Mouse (Mus musculus) neural tube, embryonic 11.5 days (tissue): ENCODE measurements around the gene Nr3c2. TPM values are rescaled to one million over a fixed set of nuclear protein-coding genes. Genes with fewer than 3 reads are reported as not detected.

Source experiments
- ATAC-seq: fragments of 200-750 bp; cut with Nextera tagmentation; 2 replicates; pipeline ENCODE4 v1.8.0; 2017; ENCODE audit warnings: moderate number of reproducible peaks, mild to moderate bottlenecking, moderate TSS enrichment, moderate library complexity; ENCODE audit not compliant: insufficient read depth, low FRiP score, low TSS enrichment
- DNase-seq: peaks from one replicate; pipeline ENCODE4 v3.0.0-alpha.2; 2015; ENCODE audit warnings: low spot score
- H3K27ac ChIP-seq: fragments of 300-500 bp; sonication (generic); 2 replicates; pipeline ENCODE4 v1.5.1; 2014; ENCODE audit warnings: low read depth, mild to moderate bottlenecking, low read length
- H3K27me3 ChIP-seq: fragments of 300-500 bp; sonication (generic); 2 replicates; pipeline ENCODE4 v1.6.1; 2014; ENCODE audit warnings: mild to moderate bottlenecking, low read length, mixed read lengths; ENCODE audit not compliant: control insufficient read depth, insufficient read depth
- H3K36me3 ChIP-seq: fragments of 300-500 bp; sonication (generic); 2 replicates; pipeline ENCODE4 v1.6.1; 2014; ENCODE audit warnings: mild to moderate bottlenecking, low read length, moderate library complexity, mixed read lengths; ENCODE audit not compliant: control insufficient read depth, insufficient read depth
- H3K4me1 ChIP-seq: fragments of 300-500 bp; sonication (generic); 2 replicates; pipeline ENCODE4 v1.6.1; 2014; ENCODE audit warnings: low read length, mixed read lengths; ENCODE audit not compliant: control insufficient read depth, insufficient read depth
- H3K4me2 ChIP-seq: fragments of 300-500 bp; sonication (generic); 2 replicates; pipeline ENCODE4 v1.6.1; 2014; ENCODE audit warnings: low read depth, mild to moderate bottlenecking, moderate library complexity
- H3K4me3 ChIP-seq: fragments of 300-500 bp; sonication (generic); 2 replicates; pipeline ENCODE4 v1.5.1; 2014; ENCODE audit warnings: low read depth, low read length
- H3K9ac ChIP-seq: fragments of 300-500 bp; sonication (generic); 2 replicates; pipeline ENCODE4 v1.6.1; 2014; ENCODE audit warnings: mild to moderate bottlenecking, low read length
- H3K9me3 ChIP-seq: fragments of 300-500 bp; sonication (generic); 2 replicates; pipeline ENCODE4 v1.6.1; 2016; ENCODE audit warnings: low read length; ENCODE audit not compliant: control insufficient read depth
- WGBS: fragments of 180-500 bp; shearing (Covaris S2); extraction: QIAGEN DNeasy Blood & Tissue Kit; methylation state at CpG from one replicate; pipeline ENCODE4 v1.1.7; 2014; 5-methylcytosine and 5-hydroxymethylcytosine counted together
- polyA plus RNA-seq: library from polyadenylated mRNA; unstranded; fragments of >200 nt; fragmentation: Nextera tagmentation; extraction: Ambion mirVana; gene quantifications from 2 replicates; pipeline ENCODE4 v1.2.1, GENCODE M21; 2014

The Nr3c2 gene
- polyA plus RNA-seq, 1 experiment from 2014 or later, result 1.2 TPM

DNA sequence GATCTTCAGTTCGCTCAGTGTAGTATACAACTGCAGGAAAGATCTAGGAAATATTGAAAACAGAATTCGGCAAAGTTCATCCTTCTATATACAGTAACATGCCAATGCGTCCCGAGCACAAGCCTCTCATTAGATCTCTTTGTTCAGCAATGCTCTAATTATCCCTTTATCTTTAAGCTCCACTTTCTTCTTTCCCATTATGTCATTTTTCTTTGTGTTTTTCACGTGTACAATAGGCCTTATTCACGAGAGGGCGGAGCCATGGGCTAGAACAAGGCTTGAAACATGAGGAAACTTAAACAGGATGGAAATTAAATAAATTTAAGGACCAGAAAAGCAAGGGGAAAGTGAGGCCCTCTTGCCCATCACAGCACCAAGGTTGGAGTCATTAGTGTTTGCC is 329.4 kb downstream of the Nr3c2 start:
- no peak for DNase-seq
- Histone ChIP-seq H3K4me2 (no peak overlapping the region), H3K9ac (no peak overlapping the region), H3K4me1 (no peaks in the 10 kb centered on the region), H3K27me3 (no peaks in the 10 kb centered on the region), H3K36me3 (no peaks in the 10 kb centered on the region), H3K27ac (no peak overlapping the region), H3K4me3 (no peak overlapping the region), H3K9me3 (no peaks in the 10 kb centered on the region)
- WGBS, result 84% methylated on average over 7 of the region's 7 CpGs
- ATAC-seq, result no peak

DNA sequence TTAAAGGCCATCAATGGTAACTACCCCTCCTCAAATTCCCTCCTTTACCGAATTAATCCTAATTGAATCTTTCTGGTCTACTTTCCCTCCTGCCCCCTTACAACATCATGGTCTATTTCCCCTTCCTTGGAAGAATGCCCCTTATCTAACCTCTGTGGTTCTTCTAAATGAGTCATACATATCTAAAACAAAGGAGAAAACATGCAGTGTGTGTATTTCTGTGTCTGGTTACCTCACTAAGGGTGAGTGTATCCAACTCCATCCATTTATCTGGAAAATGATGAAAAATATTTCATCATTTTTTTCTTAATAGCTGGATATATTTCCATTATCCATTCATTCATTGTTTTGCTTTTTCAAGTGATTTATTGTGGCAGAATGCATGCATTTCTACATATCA is 332.0 kb downstream of the Nr3c2 start:
- H3K9me3 ChIP-seq, result no peaks in the 10 kb centered on the region
- no peaks in the 10 kb centered on the region for H3K4me1 ChIP-seq
- WGBS, result 97% methylated on average over 1 of the region's 1 CpGs
- H3K4me3 ChIP-seq, result no peak overlapping the region
- ATAC-seq (no peak), DNase-seq (no peak)
- H3K27ac ChIP-seq, result no peak overlapping the region
- no peak overlapping the region for H3K9ac ChIP-seq
- H3K4me2 ChIP-seq, result no peak overlapping the region
- no peaks in the 10 kb centered on the region for H3K27me3 ChIP-seq
- H3K36me3 ChIP-seq, result no peaks in the 10 kb centered on the region

GRCm38 (mm10) chr8:77231834-77232233 is 332.6 kb downstream of the Nr3c2 start:
- Histone ChIP-seq H3K4me3 (no peak overlapping the region), H3K9ac (no peak overlapping the region), H3K4me1 (no peaks in the 10 kb centered on the region), H3K4me2 (no peak overlapping the region), H3K9me3 (no peaks in the 10 kb centered on the region), H3K36me3 (no peaks in the 10 kb centered on the region), H3K27me3 (no peaks in the 10 kb centered on the region), H3K27ac (no peak overlapping the region)
- 89% methylated on average over 6 of the region's 6 CpGs for WGBS
- DNase-seq, result no peak
- ATAC-seq, result no peak

DNA sequence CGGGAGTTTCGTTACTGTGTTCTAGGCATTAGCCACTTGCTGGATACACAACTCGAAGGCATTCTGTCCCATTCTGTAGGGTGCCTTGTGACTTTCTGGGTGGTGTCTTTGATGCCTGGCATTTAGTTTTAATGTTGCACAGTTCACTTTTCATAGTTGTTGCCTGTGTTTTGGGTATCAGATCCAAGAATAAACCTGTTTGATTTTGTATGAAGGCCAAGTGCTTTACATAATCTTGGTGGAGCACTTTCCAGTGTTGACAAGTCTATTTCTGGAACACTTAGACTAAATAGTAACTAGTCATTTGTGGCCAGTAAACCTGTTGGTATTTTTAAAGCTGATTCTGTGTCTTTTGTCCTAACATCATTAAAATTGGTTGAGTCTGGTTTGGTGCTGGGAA is 333.2 kb downstream of the Nr3c2 start:
- Histone ChIP-seq H3K36me3 (no peaks in the 10 kb centered on the region), H3K27me3 (no peaks in the 10 kb centered on the region), H3K4me1 (no peaks in the 10 kb centered on the region), H3K27ac (no peak overlapping the region), H3K4me2 (no peak overlapping the region), H3K9ac (no peak overlapping the region), H3K4me3 (no peak overlapping the region), H3K9me3 (no peaks in the 10 kb centered on the region)
- 96% methylated on average over 3 of the region's 3 CpGs for WGBS
- ATAC-seq (no peak), DNase-seq (no peak)

- Histone ChIP-seq H3K27me3 (no peaks in the 10 kb centered on the region), H3K9me3 (no peaks in the 10 kb centered on the region), H3K4me3 (no peak overlapping the region), H3K4me2 (no peak overlapping the region), H3K27ac (no peak overlapping the region), H3K36me3 (no peaks in the 10 kb centered on the region), H3K9ac (no peak overlapping the region), H3K4me1 (no peaks in the 10 kb centered on the region)
- ATAC-seq, result no peak
- WGBS, result 90% methylated on average over 1 of the region's 1 CpGs
- no peak for DNase-seq
These were observed 337.5 kb downstream of the Nr3c2 start for GRCm38 (mm10) chr8:77236701-77237100.

DNA sequence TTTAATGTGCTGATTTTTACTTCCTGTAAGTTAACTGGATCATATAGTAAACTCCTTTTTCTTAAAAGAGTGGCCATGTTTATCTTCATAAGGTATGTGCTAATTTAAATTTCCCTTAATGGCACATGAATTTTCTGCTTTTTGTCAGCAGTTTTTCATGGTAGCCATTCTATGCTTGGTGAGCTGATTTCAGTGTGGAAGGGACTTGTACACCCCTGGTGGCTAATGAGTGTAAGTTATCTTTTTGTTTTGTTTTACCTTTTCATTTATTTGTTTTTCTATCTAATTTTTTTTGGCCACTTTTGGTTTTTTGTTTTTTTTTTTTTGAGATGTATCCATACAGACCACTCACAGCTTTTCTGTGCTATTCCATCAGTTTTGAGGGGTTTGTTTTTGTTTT is 340.2 kb downstream of the Nr3c2 start:
- no peaks in the 10 kb centered on the region for H3K4me1 ChIP-seq
- no peak for DNase-seq
- H3K4me2 ChIP-seq, result no peak overlapping the region
- no peaks in the 10 kb centered on the region for H3K27me3 ChIP-seq
- no peak overlapping the region for H3K27ac ChIP-seq
- H3K4me3 ChIP-seq, result no peak overlapping the region
- no peaks in the 10 kb centered on the region for H3K36me3 ChIP-seq
- no peak overlapping the region for H3K9ac ChIP-seq
- H3K9me3 ChIP-seq, result no peaks in the 10 kb centered on the region
- no peak for ATAC-seq

- no peaks in the 10 kb centered on the region for H3K4me1 ChIP-seq
- H3K27me3 ChIP-seq, result no peaks in the 10 kb centered on the region
- no peak overlapping the region for H3K27ac ChIP-seq
- H3K9ac ChIP-seq, result no peak overlapping the region
- no peaks in the 10 kb centered on the region for H3K36me3 ChIP-seq
- DNase-seq (no peak), ATAC-seq (no peak)
- H3K4me2 ChIP-seq, result no peak overlapping the region
- H3K4me3 ChIP-seq, result no peak overlapping the region
- 85% methylated on average over 3 of the region's 3 CpGs for WGBS
- no peaks in the 10 kb centered on the region for H3K9me3 ChIP-seq
These were observed 342.1 kb downstream of the Nr3c2 start for GRCm38 (mm10) chr8:77241381-77241780.

GRCm38 (mm10) chr8:77250094-77250493 is 350.9 kb downstream of the Nr3c2 start:
- DNase-seq (no peak), ATAC-seq (no peak)
- no peaks in the 10 kb centered on the region for H3K9me3 ChIP-seq
- no peak overlapping the region for H3K27ac ChIP-seq
- H3K4me3 ChIP-seq, result no peak overlapping the region
- H3K9ac ChIP-seq, result no peak overlapping the region
- WGBS, result 86% methylated on average over 3 of the region's 3 CpGs
- H3K4me1 ChIP-seq, result no peaks in the 10 kb centered on the region
- H3K4me2 ChIP-seq, result no peak overlapping the region
- no peaks in the 10 kb centered on the region for H3K27me3 ChIP-seq
- no peaks in the 10 kb centered on the region for H3K36me3 ChIP-seq

DNA sequence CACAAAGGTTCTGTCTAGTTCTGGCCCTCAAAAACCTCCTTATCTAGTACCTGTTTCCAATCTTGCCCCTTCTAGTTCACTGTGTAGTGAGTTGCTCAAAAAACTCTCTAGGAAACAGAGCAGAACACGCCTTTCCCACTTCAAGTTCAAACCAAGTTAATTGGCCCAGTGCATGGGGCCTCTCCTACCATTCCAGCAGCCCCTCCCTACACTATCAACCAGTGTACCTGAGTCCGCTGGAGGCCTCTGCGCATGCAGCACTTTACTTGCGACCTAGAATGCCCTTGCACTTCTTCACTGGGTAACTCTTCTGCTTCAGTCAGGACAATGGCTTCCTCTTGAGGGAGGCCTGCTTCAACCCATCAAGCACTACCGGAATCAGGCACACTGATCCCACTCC is 351.9 kb downstream of the Nr3c2 start:
- Histone ChIP-seq H3K9ac (no peak overlapping the region), H3K36me3 (no peaks in the 10 kb centered on the region), H3K4me1 (no peaks in the 10 kb centered on the region), H3K4me3 (no peak overlapping the region), H3K27me3 (no peaks in the 10 kb centered on the region), H3K27ac (no peak overlapping the region), H3K4me2 (no peak overlapping the region), H3K9me3 (no peaks in the 10 kb centered on the region)
- ATAC-seq (no peak), DNase-seq (no peak)
- 93% methylated on average over 5 of the region's 5 CpGs for WGBS
